Mouse (Mus musculus) cerebellum, postnatal 36 days (tissue): ENCODE data around the gene Agps.

Experiments
- DNase-seq, 2 experiments: peaks; one replicate each; pipeline ENCODE4 v3.0.0; 2021 to 2022; ENCODE audit warnings: mixed read lengths in 2 of 2

Agps gene

GRCm38 (mm10) chr2:75828931-75829610 lies 2.9 kb upstream of the Agps start:
- DNase-seq, result no peak

- DNase-seq, result no peak
Observed at GRCm38 (mm10) chr2:75830233-75830632, 1.7 kb upstream of the Agps start.

- no peak for DNase-seq
Observed at GRCm38 (mm10) chr2:75832781-75833180, 804 bp downstream of the Agps start.

- no peak for DNase-seq
Observed at GRCm38 (mm10) chr2:75834492-75834891, 2.5 kb downstream of the Agps start.

- DNase-seq, result no peak
Observed at GRCm38 (mm10) chr2:75842302-75842701, 10.3 kb downstream of the Agps start.

- no peak for DNase-seq
Observed at GRCm38 (mm10) chr2:75847708-75848107, 15.7 kb downstream of the Agps start.

- DNase-seq, result no peak
Observed at GRCm38 (mm10) chr2:75852483-75852882, 20.5 kb downstream of the Agps start.

GRCm38 (mm10) chr2:75854136-75854535 lies 22.2 kb downstream of the Agps start:
- no peak for DNase-seq

GRCm38 (mm10) chr2:75861115-75861514 lies 29.1 kb downstream of the Agps start:
- no peak for DNase-seq

GRCm38 (mm10) chr2:75869604-75870003 lies 37.6 kb downstream of the Agps start:
- DNase-seq, result no peak

- DNase-seq, result no peak
Observed at GRCm38 (mm10) chr2:75874008-75874559, 42.1 kb downstream of the Agps start.

GRCm38 (mm10) chr2:75879791-75880190 lies 47.8 kb downstream of the Agps start:
- DNase-seq, result no peak

- DNase-seq, result peak; percentile 57 to 68
Observed at GRCm38 (mm10) chr2:75883543-75883942, 51.6 kb downstream of the Agps start.

GRCm38 (mm10) chr2:75891981-75892380 lies 60.0 kb downstream of the Agps start:
- no peak for DNase-seq

- no peak for DNase-seq
Observed at GRCm38 (mm10) chr2:75895711-75896110, 63.7 kb downstream of the Agps start.

- DNase-seq, result no peak
Observed at GRCm38 (mm10) chr2:75900281-75900680, 68.3 kb downstream of the Agps start.

GRCm38 (mm10) chr2:75901869-75902268 lies 69.9 kb downstream of the Agps start:
- no peak for DNase-seq

GRCm38 (mm10) chr2:75907142-75907541 lies 75.2 kb downstream of the Agps start:
- no peak for DNase-seq

- DNase-seq, result no peak
Observed at GRCm38 (mm10) chr2:75915040-75915439, 83.1 kb downstream of the Agps start.

GRCm38 (mm10) chr2:75923807-75924340 lies 91.9 kb downstream of the Agps start:
- DNase-seq, result no peak

- no peak for DNase-seq
Observed at GRCm38 (mm10) chr2:75926061-75926460, 94.1 kb downstream of the Agps start.

- no peak for DNase-seq
Observed at GRCm38 (mm10) chr2:75928011-75928410, 96.0 kb downstream of the Agps start.

- peak; percentile 47 to 54 for DNase-seq
Observed at GRCm38 (mm10) chr2:75929141-75929540, 97.2 kb downstream of the Agps start.

GRCm38 (mm10) chr2:75929786-75930444 lies 97.9 kb downstream of the Agps start:
- no peak for DNase-seq
